Mouse (Mus musculus): ENCODE results near the gene Dok3.
A peak's percentile ranks its signal among the peaks of the same experiment; 100 is the strongest.

Dok3 gene

DNA sequence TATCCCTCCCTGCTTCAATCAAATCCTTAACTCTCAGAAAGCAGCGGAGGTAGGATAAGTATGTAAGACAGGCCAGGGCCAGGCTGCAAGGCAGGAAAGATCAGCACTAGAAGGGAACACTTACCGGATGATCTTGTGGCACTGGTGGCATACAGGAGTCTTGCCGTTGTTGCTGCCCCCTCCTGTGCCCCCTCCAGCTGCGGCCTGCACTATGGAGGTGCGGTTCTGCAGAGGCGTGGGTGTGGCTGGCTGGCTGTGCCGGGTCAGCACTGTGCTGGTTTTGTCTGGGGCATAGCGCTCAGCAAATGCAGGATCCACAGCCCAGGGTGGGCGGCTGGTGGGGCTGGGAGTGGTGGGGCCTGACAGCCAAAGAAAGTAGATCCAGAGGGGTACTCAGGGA, 23.3 kb downstream of the Dok3 start:
- no peak for DNase-seq

DNA sequence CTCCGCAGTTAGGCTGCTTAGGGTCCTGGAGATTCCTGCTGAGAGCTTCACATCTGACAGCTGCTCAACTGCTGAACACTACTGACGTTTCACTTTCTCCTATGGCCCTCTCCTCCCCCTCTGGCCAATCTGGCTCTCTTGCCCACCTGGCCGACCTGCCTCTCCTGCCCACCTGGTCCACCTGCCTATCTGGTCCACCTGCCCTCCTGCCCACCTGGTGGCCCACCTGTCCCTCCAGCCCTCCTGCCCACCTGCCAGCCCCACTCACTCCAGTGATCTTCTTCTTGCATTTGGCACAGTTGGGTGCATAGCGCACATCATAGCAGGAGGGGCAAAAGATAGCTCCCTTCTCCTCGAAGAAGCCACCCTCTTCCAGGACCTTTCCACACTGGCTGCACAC, 24.7 kb downstream of the Dok3 start:
- no peak for DNase-seq

DNA sequence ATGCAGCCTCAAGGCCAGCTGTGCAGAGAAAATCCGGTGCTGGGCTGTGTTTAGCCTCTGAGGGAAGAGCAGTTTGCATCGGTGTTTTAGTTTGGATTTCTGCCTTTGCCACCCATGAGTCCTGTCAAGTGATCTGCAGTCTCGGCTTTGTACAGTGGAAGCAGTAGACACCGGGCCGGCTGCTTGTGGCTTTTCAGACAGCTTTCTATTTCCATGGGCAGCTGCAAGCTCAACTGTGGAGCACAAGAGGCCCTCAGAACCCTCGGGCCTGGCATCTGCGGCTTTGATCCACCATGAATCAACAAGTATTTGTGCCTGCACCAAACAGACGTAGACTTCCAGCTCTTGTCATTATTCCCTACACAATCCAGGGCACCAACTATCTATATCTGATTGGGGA, 26.7 kb downstream of the Dok3 start:
- DNase-seq = no peak

DNA sequence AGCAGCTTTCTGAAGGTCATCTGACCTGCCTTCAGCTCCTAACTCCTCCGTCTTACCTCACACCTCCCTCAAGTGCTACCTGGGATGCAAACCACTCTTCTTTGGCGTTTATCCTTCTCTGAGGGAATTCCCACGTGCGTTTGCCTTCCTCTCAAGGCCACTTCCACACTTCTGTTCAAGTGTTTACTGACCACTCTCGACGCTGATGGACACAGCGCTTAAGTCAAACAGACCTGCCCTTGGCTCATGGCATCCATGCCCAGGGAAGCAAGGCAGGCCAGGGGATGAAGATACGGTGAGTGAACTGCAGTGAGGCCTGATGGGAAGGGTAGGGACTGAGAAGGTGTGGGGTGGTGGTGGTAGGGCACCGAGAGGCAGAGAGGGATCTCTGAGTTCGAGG, 28.5 kb downstream of the Dok3 start:
- DNase-seq = no peak

DNA sequence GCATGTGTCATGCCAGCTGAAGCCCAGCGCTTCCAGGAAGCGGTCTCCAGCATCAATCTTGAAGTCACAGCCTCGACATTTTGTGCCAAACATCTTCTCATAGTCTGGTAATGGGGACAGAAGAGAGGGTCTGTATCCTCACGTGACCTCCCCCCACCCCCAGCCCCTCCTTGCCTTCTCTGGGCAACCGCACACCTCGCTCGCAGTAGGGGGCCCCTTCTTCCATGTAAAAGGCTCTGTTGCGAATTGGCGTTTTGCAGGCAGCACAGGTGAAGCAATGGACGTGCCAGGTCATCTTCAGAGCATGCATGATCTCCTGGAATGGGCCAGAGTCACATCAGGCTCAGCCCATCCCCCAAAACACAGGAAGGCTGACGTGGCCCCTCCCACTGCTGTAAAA, 30.2 kb downstream of the Dok3 start:
- DNase-seq = no peak

DNA sequence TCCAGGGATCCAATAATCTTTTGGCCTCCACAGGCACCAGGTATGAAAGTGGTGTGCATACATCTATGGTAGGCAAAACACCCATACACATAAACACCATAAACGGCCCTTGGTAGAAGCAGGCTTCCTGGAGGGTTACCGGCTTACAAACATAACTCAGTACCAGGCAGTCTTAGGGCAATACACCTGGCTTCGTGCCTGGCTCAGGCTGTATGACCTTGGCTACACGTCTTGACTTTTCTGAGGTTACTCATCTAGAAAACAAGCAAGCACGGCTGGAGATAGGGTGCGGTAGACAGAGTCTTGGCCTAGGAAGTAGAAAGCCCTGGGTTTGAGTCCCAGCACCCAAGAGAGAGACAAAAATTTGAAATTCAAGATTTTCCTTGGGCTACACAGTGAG, 32.4 kb downstream of the Dok3 start:
- no peak for DNase-seq

DNA sequence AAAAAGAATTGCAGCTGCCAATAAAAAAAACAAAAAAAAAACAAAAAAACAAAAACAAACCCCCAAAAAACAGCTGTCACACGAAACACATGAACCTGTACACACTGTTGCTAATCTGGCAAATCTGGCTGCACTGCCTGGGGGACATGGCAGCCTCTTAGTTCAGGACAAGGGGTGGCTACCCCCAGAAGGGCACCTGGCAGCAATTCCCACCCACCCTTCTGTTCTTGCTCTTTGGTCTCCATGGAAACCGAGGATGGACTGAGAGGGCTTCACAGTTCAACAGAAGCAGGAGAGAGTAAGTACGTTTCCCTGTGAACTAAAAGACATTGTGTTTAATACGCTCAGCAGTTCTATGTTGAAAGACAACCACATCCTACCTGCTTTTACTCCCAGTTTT, 33.4 kb downstream of the Dok3 start:
- DNase-seq = no peak

DNA sequence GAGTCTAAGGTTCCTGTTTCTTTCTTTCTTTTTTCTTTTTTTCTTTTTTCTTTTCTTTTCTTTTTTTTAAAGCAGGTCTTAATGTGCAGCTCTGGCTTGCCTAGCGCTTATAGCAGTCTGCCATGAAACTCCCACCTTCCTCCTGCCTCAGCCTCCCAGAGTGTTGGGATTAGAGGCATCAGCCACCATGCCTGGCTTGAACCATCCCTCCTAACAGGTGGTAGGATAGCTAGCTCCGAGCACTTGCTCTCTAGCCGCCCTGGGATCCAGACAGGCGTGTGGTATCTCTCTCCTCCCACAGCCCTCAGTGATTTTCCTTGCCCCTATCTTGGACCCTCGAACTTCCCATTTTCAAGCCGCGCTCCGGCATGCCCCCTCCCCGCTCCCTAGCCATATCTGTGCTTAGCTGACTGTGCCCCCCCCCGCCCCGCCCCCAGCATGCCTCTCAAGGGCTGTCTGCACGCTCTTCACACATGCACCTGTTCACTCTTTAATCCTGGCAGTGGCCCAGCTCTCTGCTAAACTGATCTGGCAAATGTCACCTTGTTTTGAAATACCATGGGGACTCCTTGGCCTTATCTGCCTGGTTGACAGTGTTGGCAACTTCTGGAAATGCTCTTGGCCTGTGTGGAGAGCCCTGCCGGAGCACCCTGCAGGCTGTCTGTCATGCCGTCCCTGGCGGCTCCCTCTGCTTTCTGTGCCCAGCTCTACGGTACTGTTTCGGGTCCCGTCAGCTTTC, 34.0 kb downstream of the Dok3 start:
- DNase-seq = no peak

DNA sequence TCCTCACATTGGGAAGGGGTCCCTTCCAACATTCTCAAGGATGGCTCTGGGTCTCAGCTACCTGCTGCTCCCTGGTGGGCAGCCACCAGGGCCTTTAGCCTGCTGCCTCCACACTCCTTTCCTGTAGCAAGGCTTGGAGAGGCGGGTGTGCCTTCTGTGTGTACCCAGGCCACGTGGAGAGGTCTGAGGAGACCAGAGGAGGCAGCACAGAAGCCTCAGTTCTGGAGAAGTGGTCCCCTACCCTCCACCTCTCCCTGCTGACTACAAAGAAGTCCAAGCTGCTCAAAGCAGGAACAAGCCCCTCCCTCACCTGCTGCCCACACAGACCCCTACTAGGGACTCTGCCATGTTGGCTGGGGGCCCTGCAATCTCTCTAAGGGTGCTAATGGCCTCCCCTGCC, 34.8 kb downstream of the Dok3 start:
- no peak for DNase-seq

DNA sequence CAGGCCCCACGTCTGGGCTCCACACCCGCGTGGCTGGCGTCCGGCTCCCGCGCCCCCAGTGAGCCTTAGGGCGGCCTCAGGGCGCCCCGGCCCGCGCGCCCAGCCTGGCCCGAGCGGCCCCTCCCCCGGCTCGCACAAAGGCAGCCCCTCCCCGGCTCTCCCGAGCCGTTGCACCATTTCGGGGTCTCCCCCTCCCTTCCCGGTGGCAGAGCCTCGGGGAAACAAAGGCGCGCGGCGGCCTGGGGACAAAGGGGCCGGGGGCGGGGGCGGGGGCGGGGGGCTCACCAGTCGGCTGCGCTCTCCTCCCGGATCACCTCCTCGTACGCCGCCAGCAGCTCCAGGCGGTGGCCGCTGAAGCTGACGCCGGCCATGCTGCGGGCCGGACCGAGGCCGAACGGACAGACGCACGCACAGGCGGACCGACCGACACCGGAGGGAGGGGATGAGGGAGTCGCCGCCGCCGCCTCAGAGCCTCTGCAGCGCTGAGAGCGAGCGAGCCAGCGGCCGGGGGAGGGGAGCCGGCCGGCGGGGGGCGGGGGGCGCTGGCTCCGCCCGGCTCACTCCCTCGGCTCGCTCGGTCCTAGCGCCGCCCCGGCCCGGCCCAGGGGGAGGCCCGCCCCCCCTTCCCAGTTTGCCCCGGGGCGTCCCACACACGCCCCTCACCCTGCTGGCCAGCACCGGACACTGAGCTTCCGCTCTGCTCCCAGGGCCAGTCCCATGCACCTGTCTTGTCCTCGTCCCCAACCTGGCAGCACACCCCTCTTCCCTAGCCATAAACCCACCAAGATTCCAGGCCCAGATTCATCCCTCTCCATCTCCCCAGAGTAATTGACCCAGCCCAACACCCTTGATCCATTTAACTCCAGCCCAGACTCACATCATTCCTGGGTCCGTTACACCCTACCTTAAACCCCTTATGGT, 41.3 kb downstream of the Dok3 start, which contains the start of gene Dbn1:
TSS of gene Dbn1 (minus strand) at position 534 of the 921 bp plus-strand sequence.
- no peak for DNase-seq

DNA sequence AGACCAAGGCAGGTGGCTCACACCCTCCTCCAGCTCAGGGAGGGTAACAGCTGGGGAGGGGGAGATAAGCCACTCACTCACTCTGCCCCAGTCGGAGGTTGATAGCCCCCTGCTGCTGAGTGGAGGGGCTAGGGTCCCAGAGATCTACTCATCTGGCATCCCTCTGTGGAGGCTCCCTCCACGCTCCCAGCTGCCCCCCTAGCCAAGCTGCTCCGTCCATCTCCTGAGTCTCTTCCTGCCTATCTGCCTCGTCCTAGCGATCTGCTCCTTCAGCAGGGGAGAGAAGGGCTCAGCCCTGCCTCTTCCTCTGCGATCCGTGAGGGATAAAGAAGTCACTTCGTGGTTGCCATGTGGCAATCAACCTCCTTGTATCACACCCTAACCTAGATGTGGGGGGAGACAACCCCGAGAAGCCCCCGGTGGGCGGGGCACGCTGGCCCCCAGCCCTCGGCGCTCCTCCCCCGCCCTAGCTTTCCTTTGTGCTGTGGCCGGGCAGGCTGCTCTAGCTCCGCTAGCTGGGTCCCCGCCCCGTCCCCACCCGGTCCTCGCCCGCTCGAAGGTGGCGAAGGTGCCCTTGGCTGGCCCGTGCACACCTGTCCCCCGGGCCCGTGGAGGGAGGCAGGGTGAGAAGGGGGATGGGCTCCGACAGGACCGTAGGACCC, 42.0 kb downstream of the Dok3 start:
- peak in 1 of 2 experiments; percentile 36 for DNase-seq

DNA sequence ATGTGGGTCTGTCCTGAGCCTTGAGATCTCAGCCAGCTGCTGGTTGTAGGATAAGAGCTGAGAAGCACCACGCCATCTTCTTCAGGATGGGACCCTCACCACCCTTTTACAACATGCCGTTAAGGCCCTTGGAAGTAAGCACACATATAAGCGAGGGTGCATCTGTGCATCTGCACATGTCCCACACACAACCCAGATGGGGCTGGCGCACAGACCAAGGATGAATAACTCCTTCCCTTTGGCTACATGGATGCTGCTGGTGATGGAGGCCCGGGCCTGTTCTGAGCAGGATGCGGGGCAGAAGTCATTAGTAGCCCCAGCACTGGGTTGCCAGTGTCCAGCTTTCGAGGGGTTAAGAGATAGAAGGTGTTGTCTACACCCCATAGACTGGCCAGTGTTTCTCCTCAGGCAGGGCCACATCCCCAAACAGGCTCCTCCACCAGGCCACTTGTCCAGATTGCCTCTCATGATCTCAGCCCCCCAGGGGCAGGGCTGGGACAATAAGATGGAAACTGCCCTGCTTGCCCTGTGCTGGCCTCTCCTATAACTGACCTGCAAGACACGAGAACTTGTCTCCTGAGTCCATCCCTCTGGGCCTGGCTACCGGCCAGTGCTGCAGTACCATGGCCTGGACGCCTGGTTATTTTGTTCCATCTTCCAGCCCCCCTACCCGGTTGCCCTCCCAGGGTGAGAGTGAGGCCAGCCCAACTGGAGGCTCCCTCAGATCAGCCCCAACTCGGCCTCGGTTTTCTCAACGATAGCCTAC, 42.9 kb downstream of the Dok3 start:
- DNase-seq = no peak

DNA sequence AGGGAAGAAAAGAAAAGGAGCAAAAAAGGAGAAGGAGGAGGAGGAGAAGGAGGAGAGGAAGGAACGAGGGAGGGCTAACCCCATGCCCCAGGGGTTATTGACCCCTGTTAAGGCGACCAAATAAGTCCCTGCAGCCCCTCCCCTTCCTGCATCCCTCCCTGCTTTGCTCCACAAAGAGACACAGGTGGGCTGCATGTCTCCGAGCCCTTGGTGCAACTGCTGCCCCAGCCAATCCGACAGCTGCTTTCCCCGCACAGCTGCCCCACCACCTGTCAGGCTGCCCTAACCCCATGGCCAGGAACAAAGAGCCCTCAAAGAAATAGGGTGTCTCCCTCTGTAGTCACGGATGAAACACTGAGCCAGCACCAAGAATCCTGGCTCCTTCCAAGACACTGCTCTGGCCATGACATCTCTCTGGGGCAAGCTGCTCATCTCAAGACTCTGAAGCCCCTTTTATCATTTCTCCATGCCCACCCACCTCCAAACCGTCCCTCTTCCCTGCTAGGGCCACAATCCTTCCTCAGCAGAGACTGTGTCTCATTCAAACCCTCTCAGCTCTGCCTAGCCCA, 44.5 kb downstream of the Dok3 start:
- DNase-seq = no peak

DNA sequence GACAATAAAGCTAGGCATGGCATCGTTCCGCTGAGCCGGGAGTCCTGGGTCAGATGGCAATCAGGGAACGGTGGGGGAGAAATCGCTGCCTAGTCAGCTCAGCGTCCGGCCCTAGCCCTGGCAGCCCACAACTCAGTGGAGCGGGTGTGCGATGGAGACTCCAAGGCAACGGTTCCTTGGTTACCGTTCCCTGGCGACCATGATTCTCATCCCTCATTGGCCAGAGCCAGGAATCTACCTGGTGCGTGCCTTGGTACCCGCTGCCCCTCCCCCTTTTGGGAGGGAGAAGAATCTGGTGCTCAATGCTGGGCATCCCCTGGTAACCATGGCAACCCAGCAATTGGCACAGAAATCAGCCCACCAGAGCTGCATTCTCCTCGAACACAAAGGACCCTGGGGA, 45.5 kb downstream of the Dok3 start:
- DNase-seq = peak in 1 of 2 experiments; percentile 18

DNA sequence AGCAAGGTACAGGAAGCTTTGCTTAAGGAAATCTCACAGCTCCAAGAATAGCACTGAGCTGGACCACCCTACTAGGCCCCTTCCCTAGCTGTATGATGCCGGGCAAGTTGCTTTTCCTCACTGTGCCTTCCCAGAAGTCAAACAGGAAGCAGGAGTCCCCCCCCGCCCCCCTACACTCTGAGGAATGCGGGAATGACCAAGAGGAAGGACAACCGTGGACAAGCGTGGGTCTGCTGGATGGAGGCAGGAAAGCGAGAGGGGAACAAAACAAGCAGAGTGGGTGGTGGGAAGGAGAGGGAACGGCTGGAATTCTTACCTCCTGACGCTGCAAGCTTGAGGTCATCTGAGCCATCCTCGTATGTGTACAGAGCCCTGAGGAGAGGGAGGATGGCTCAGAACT, 46.0 kb downstream of the Dok3 start:
- no peak for DNase-seq

DNA sequence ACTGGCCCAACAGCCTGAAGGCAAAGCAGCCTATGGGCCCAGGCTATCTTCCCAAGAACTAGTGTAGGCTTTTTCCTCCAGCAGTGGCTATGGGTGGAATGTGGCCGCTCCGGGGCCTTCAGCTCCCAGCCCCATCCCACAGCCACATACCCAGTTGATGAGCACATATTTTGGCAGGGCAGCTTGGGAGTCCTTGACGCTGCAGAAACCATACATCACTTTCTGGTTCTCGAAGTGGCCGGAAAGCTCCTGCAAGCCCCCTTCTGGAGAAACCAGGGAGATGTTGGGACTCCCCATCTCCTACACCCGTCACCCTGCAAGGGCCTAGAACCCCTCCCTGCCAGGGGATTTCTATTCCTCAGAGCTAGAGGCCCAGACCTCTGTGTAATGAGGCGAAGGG, 46.6 kb downstream of the Dok3 start:
- no peak for DNase-seq

DNA sequence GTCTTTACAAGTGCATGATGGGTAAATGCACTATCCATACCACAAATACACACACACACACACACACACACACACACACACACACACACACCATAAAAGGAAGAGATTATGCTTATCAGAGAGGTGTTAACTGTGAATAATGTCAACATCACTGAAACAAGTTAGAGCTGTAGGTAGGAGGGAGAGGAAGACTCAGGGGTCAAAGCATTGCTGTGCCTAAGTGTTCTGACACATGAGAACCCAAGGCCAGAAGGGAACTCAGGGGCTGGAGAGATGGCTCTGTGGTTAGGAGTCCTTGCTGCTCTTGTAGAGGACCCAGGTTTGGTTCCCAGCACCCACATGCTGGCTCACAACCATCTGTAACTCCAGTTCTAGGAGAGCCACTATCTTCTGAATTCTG, 49.2 kb downstream of the Dok3 start:
- DNase-seq = no peak

DNA sequence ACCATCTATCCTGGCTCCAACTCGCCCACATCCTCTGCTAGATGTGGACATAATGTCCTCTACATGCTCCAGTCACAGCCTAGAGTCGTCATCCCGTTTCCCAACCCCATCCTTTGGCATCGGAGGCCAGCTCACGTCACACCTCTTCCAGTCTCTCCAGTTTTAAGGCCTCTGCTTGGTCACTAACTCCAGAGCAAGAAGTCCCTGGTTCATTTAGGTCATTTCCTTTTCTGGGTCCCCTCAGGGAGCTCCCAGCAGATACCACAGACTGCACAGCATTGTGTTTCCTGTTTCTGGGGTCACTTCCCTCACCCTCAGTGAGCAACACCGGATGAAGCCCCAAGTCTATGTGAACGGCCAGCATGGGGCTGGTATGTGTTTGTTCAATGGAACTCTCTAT, 50.1 kb downstream of the Dok3 start:
- peak in 1 of 2 experiments; percentile 56 for DNase-seq

DNA sequence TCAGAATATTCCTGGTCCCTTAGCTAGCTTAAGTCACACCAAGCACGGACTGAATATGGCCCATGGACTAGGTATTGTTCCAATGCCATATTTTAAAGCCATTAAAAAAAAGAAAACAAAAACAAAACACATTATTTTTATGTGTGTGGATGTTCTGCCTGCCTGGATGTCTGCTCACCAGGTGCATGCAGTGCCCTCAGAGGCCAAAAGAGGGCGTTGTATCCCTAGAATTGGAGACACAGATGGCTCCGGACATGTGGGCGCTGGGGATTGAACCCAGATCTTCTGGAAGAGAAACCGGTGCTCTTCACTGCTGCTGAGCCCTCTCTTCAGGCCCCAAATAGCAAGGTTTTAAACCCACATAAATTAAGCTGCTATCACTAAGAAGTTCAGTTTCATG, 51.1 kb downstream of the Dok3 start:
- DNase-seq = peak; percentile 63 to 67

DNA sequence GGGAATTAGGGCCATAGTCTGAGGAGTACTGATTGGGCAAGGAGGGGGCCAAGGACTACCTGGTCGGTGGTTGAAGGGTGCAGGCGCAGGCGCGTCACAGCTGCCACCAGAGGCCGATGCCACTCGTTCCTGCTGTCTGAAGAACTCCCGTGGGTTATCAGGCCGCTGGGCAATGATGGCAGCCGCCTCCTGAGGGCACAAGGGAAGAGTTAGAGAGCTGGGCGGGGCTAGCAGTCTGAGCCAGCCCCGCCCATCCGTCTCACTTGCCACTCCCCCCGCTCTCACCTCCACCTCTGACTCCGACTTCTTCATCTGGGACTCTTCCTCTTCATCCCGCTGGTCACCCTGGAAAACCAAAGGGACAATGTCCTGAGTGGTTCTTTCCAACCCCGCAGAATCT, 51.6 kb downstream of the Dok3 start:
- DNase-seq = no peak

DNA sequence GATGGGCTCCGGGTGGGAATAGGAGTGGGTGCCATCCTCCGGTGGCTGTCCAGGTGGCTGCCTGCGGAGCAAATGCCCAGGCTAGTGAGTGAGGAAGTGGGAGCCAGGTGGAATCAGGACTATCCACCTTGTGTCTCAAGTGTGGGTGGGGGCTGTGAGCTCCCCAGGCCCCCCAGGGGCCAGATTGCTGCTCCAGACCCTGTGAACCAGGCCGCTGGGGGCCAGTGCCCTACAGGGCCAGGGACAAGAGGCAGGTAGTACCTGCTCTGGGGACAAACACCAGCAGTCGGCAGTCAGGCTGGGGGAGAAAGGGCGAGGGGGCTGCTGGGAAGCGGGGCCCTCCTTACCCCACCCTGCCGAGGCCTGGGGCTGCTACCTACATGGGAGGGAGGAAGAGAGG, 52.8 kb downstream of the Dok3 start:
- no peak for DNase-seq

DNA sequence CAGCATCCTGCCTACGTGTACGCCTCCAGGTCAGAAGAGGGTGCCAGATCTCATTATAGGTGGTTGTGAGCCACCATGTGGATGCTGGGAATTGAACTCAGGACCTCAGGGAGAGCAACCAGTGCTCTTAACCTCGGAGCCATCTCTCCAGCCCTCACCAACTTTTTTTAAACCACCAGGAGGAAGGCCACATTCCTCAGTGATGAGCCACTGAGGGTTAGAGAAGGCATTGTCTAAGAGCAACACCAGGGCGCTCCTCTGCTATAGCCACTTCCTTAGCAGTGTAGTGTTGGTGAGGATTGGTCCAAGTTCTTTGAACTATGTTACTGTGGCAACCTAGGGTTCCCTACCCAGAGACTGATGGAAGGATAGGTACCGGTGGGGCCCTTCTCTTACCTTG, 53.3 kb downstream of the Dok3 start:
- no peak for DNase-seq
